9 mouse cellular contexts compared by ENCODE assay signal in genomic region chr6:112207229-112207628, GRCm38 (mm10).
A peak's percentile ranks its signal among the peaks of the same experiment; 100 is the strongest.
DNase-seq lines count a peak whose midpoint lies in the region; ATAC-seq and TF ChIP-seq lines count a peak whose summit lies in the region.
"Had no signal": no experiment of that assay in that cellular context is flagged by ENCODE, and none has a peak within 500 bp of the region (broad histone marks: within the 10 kb centered on the region; RNA-seq: fewer than 3 reads in every experiment).

No protein-coding gene starts in this region.

- H3K27me3 ChIP-seq in liver, embryonic 11.5 days (replicated peaks; ENCODE audit: control insufficient read depth, insufficient read depth, low read length) = no peaks in the 10 kb centered on the region
- no peaks in the 10 kb centered on the region for H3K27me3 ChIP-seq in hindbrain, embryonic 16.5 days (replicated peaks; ENCODE audit: control insufficient read depth, insufficient read depth, low read length)
- H3K27me3 ChIP-seq in stomach, embryonic 15.5 days (replicated peaks) = no peaks in the 10 kb centered on the region

- no peak for ATAC-seq in liver, embryonic 11.5 days (replicated peaks; ENCODE audit: low FRiP score)
- ATAC-seq in hindbrain, embryonic 16.5 days = peak; percentile 50; the same call in 1 of the 2 replicates
- 0 out of 2 replicates have a peak, but pooled peaks have one; percentile 29 for ATAC-seq in stomach, embryonic 15.5 days (ENCODE audit: insufficient read depth, low FRiP score, low read depth)

- no peaks in the 10 kb centered on the region for H3K4me1 ChIP-seq in liver, embryonic 11.5 days (replicated peaks; ENCODE audit: control insufficient read depth, insufficient read depth, low read length)
- H3K4me1 ChIP-seq in cortical plate, adult 2 months (ENCODE audit: control insufficient read depth, insufficient read depth, low read length) = no peaks in the 10 kb centered on the region
- peaks cover 2% of the 10 kb centered on the region; the same call in 1 of the 2 replicates for H3K4me1 ChIP-seq in hindbrain, embryonic 16.5 days (ENCODE audit: control insufficient read depth, insufficient read depth, low read depth, low read length)
- H3K4me1 ChIP-seq in stomach, embryonic 15.5 days = peaks cover 7% of the 10 kb centered on the region

- DNase-seq in liver, embryonic 11.5 days (ENCODE audit: low spot score) = peak; percentile 23
- DNase-seq in liver = no peak
- DNase-seq in NIH3T3 (ENCODE audit: low read depth) = peak; percentile 77
- DNase-seq in lung, postnatal 10 days = peak; percentile 67
- DNase-seq in ovary, postnatal 10 days (ENCODE audit: low spot score) = no peak

- peak; percentile 62 for TF ChIP-seq CTCF in cortical plate, adult 2 months (IDR thresholded peaks at IDR 0.05; ENCODE audit: extremely low read depth, insufficient read depth, low read length)

- H3K4me3 ChIP-seq in liver, embryonic 11.5 days (ENCODE audit: low read depth, low read length) = no peak overlapping the region
- no peak overlapping the region for H3K4me3 ChIP-seq in cortical plate, adult 2 months (ENCODE audit: insufficient read depth, low read length)
- H3K4me3 ChIP-seq in hindbrain, embryonic 16.5 days (ENCODE audit: low read length) = no peak overlapping the region
- H3K4me3 ChIP-seq in stomach, embryonic 15.5 days (replicated peaks) = no peak overlapping the region
- H3K4me3 ChIP-seq: erythroblast, embryonic 14.5 days had no signal

- TF ChIP-seq POLR2A in cortical plate, adult 2 months (IDR thresholded peaks at IDR 0.05; ENCODE audit: extremely low read depth, insufficient read depth, low read length) = no peak

- WGBS in liver, embryonic 11.5 days = 45% methylated on average over 5 of the region's 5 CpGs
- 31% methylated on average over 5 of the region's 5 CpGs for WGBS in hindbrain, embryonic 16.5 days
- WGBS in stomach, embryonic 15.5 days = 27% methylated on average over 5 of the region's 5 CpGs

- no peaks in the 10 kb centered on the region for H3K9me3 ChIP-seq in liver, embryonic 11.5 days (ENCODE audit: control insufficient read depth, low read length)
- no peaks in the 10 kb centered on the region for H3K9me3 ChIP-seq in hindbrain, embryonic 16.5 days (ENCODE audit: control insufficient read depth, low read length)
- H3K9me3 ChIP-seq in stomach, embryonic 15.5 days = no peaks in the 10 kb centered on the region

- no peak overlapping the region for H3K9ac ChIP-seq in liver, embryonic 11.5 days (ENCODE audit: low read depth, low read length)
- H3K9ac ChIP-seq in hindbrain, embryonic 16.5 days (ENCODE audit: low read depth, low read length) = no peak overlapping the region
- no peak overlapping the region for H3K9ac ChIP-seq in stomach, embryonic 15.5 days

- no peak overlapping the region for H3K4me2 ChIP-seq in liver, embryonic 11.5 days
- no peak overlapping the region for H3K4me2 ChIP-seq in hindbrain, embryonic 16.5 days (ENCODE audit: low read length)
- no peak overlapping the region for H3K4me2 ChIP-seq in stomach, embryonic 15.5 days

- no peaks in the 10 kb centered on the region for H3K36me3 ChIP-seq in liver, embryonic 11.5 days (ENCODE audit: control insufficient read depth, insufficient read depth, low read length)
- H3K36me3 ChIP-seq in hindbrain, embryonic 16.5 days (ENCODE audit: control insufficient read depth, insufficient read depth, low read length) = no peaks in the 10 kb centered on the region
- no peaks in the 10 kb centered on the region for H3K36me3 ChIP-seq in stomach, embryonic 15.5 days

- H3K27ac ChIP-seq in liver, embryonic 11.5 days (ENCODE audit: low read depth, low read length) = no peak overlapping the region
- H3K27ac ChIP-seq in cortical plate, adult 2 months (ENCODE audit: insufficient read depth, low read length) = no peak overlapping the region
- no peak overlapping the region for H3K27ac ChIP-seq in hindbrain, embryonic 16.5 days (ENCODE audit: low read depth, low read length)
- H3K27ac ChIP-seq in stomach, embryonic 15.5 days = no peak overlapping the region

Comparison
In these comparisons a context has a peak if more than half of its experiments do, and no peak if none do; other contexts are left out.
1. DNase-seq: peak in liver, embryonic 11.5 days (single experiment), NIH3T3 (single experiment) and lung, postnatal 10 days (single experiment); none in liver (single experiment) and ovary, postnatal 10 days (single experiment).